Mouse (Mus musculus) heart, adult 8-10 months (tissue): Measurements from ENCODE around the gene Gm16181. TPM values are rescaled to one million over a fixed set of nuclear protein-coding genes. Genes with fewer than 3 reads are reported as not detected.

Experiments used
- DNase-seq: peaks from one replicate; pipeline ENCODE4 v3.0.0; 2022; ENCODE audit warnings: low spot score
- microRNA-seq: library from miRNA; unstranded; fragments of <30 nt; microRNA quantifications from one replicate; pipeline ENCODE4 v1.2.0, GENCODE M21; 2022
- total RNA-seq, 4 experiments: library from RNA; stranded (reverse); gene quantifications; 2 replicates each; pipeline ENCODE4 v1.2.4; 2022

The Gm16181 gene
- total RNA-seq, 4 experiments from 2014 or later, result 0.72 TPM; not detected in 3

DNA sequence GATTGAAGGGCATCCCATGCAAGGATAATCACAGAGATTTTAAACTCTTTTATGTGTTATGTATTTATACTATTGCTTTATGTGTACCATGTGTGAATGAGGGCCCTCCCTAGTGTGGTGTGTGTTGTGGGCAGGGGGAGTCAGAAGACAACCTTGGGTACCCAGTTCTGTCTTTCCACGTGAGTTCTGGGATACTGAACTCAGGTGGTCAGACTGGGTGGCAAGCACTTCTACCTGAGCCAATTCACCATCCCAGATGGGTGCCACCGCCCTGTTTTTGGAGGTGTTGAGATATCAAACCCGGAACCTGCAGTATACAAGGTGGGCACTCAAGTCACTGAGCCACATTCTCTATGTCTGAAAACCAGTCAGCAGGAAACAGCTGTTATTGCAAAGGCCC is 51.6 kb downstream of the Gm16181 start:
- DNase-seq, result no peak

Small RNA genes within 50 kb of the gene (microRNA-seq; reads per million reads assigned to microRNA genes)
- gene Mir6973a, result not detected
- gene Mir6974, result not detected
- gene Mir6975, result not detected
- not detected for gene Mir8094

Other genes with a start within 250 kb of the Gm16181 start
- 1 to 10 TPM; 1.8 to 7.5 (median 3.6) TPM for gene Hspa1a, start 248.7 kb upstream of the Gm16181 start, total RNA-seq
- gene Hspa1l, start 248.1 kb upstream of the Gm16181 start, total RNA-seq, result 10 to 100 TPM in 2 of 4 experiments, 1 to 10 TPM in 2; 8.7 to 13.3 (median 11.0) TPM
- 10 to 100 TPM; 17.5 to 21.7 (median 17.9) TPM for gene Lsm2, start 239.0 kb upstream of the Gm16181 start, total RNA-seq
- gene Vars, start 219.8 kb upstream of the Gm16181 start, total RNA-seq, result 10 to 100 TPM; 28.3 to 31.4 (median 29.3) TPM
- 10 to 100 TPM; 12.0 to 18.5 (median 16.6) TPM for gene Vwa7, start 204.3 kb upstream of the Gm16181 start, total RNA-seq
- not detected for gene Sapcd1, start 192.8 kb upstream of the Gm16181 start, total RNA-seq
- gene Msh5, start 174.1 kb upstream of the Gm16181 start, total RNA-seq, result under 1 TPM in 2 of 4 experiments, not detected in 2; 0.33 to 0.56 TPM
- gene Clic1, start 170.9 kb upstream of the Gm16181 start, total RNA-seq, result 10 to 100 TPM; 21.6 to 33.8 (median 30.0) TPM
- gene Ddah2, start 161.8 kb upstream of the Gm16181 start, total RNA-seq, result 10 to 100 TPM; 13.5 to 22.7 (median 21.5) TPM
- not detected for gene Ly6g6c, start 155.4 kb upstream of the Gm16181 start, total RNA-seq
- 1 to 10 TPM in 1 of 4 experiments, under 1 TPM in 3; 0.34 to 1.0 (median 0.85) TPM for gene Mpig6b, start 154.7 kb upstream of the Gm16181 start, total RNA-seq
- not detected for gene Ly6g6e, start 143.9 kb upstream of the Gm16181 start, total RNA-seq
- gene Ly6g6d, start 142.8 kb upstream of the Gm16181 start, total RNA-seq, result under 1 TPM in 3 of 4 experiments, not detected in 1; 0.69 to 0.95 (median 0.85) TPM
- gene Ly6g6f, start 135.2 kb upstream of the Gm16181 start, total RNA-seq, result under 1 TPM in 1 of 4 experiments, not detected in 3; 0.24 TPM
- gene Abhd16a, start 131.6 kb upstream of the Gm16181 start, total RNA-seq, result 10 to 100 TPM; 60.7 to 64.8 (median 62.3) TPM
- gene Ly6g5c, start 112.6 kb upstream of the Gm16181 start, total RNA-seq, result not detected
- not detected for gene Ly6g5b, start 105.4 kb upstream of the Gm16181 start, total RNA-seq
- gene Gpank1, start 99.4 kb upstream of the Gm16181 start, total RNA-seq, result 10 to 100 TPM in 1 of 4 experiments, 1 to 10 TPM in 3; 6.6 to 10.2 (median 8.2) TPM
- 100 to 1,000 TPM; 152 to 184 (median 155) TPM for gene Csnk2b, start 98.8 kb upstream of the Gm16181 start, total RNA-seq
- 10 to 100 TPM; 27.8 to 33.4 (median 30.3) TPM for gene D17H6S53E, start 94.5 kb upstream of the Gm16181 start, total RNA-seq
- under 1 TPM in 1 of 4 experiments, not detected in 3; 0.26 TPM for gene Apom, start 88.8 kb upstream of the Gm16181 start, total RNA-seq
- 100 to 1,000 TPM; 233 to 266 (median 242) TPM for gene Bag6, start 85.7 kb upstream of the Gm16181 start, total RNA-seq
- gene Prrc2a, start 55.9 kb upstream of the Gm16181 start, total RNA-seq, result 100 to 1,000 TPM; 130 to 143 (median 140) TPM
- gene Aif1, start 44.8 kb upstream of the Gm16181 start, total RNA-seq, result 1 to 10 TPM; 1.9 to 3.3 (median 2.4) TPM
- 1 to 10 TPM; 1.8 to 3.6 (median 2.6) TPM for gene Lst1, start 32.4 kb upstream of the Gm16181 start, total RNA-seq
- gene Ltb, start 26.4 kb upstream of the Gm16181 start, total RNA-seq, result 1 to 10 TPM in 1 of 4 experiments, under 1 TPM in 3; 0.69 to 1.6 (median 0.80) TPM
- gene Tnf, start 18.8 kb upstream of the Gm16181 start, total RNA-seq, result under 1 TPM; 0.25 to 0.97 (median 0.52) TPM
- under 1 TPM in 1 of 4 experiments, not detected in 3; 0.44 TPM for gene Lta, start 15.5 kb upstream of the Gm16181 start, total RNA-seq
- 1 to 10 TPM; 1.7 to 3.6 (median 1.9) TPM for gene Atp6v1g2, start 12.8 kb downstream of the Gm16181 start, total RNA-seq
- 1 to 10 TPM; 8.2 to 9.4 (median 8.5) TPM for gene Nfkbil1, start 15.0 kb downstream of the Gm16181 start, total RNA-seq
- 10 to 100 TPM; 76.7 to 92.1 (median 86.6) TPM for gene Ddx39b, start 20.9 kb downstream of the Gm16181 start, total RNA-seq
- 100 to 1,000 TPM; 108 to 169 (median 117) TPM for gene H2-D1, start 41.9 kb downstream of the Gm16181 start, total RNA-seq
- 1 to 10 TPM in 3 of 4 experiments, under 1 TPM in 1; 0.53 to 1.5 (median 1.4) TPM for gene H2-Q1, start 99.6 kb downstream of the Gm16181 start, total RNA-seq
- gene H2-Q2, start 121.4 kb downstream of the Gm16181 start, total RNA-seq, result 1 to 10 TPM in 2 of 4 experiments, under 1 TPM in 2; 0.84 to 1.3 (median 1.1) TPM
- 10 to 100 TPM; 14.6 to 22.3 (median 16.7) TPM for gene H2-Q4, start 158.8 kb downstream of the Gm16181 start, total RNA-seq
- 1 to 10 TPM; 3.8 to 8.0 (median 4.4) TPM for gene H2-Q6, start 204.0 kb downstream of the Gm16181 start, total RNA-seq
- gene H2-Q7, start 218.3 kb downstream of the Gm16181 start, total RNA-seq, result 1 to 10 TPM; 2.5 to 4.7 (median 3.2) TPM
- under 1 TPM; 0.38 to 0.59 (median 0.39) TPM for gene H2-Q10, start 249.3 kb downstream of the Gm16181 start, total RNA-seq